Mouse (Mus musculus) liver, embryonic 18 days (tissue): Measurements from ENCODE around the gene Cdk5. TPM values are rescaled to one million over a fixed set of nuclear protein-coding genes. Genes with fewer than 3 reads are reported as not detected.

ENCODE experiments used
- polyA plus RNA-seq: library from polyadenylated mRNA; depleted of rRNA; stranded (reverse); fragments of >200 nt; gene quantifications from 2 replicates; pipeline ENCODE4 v1.2.3, GENCODE M21; 2012; rRNA removed

The Cdk5 gene
- polyA plus RNA-seq, result 18.9 and 21.8 TPM in 2 replicates

GRCm38 (mm10) chr5:24423129-24424003 lies at the start of gene Cdk5, which contains the start of gene Slc4a2:
TSS of gene Cdk5 (minus strand) at chr5:24423530.
TSS of gene Slc4a2 (plus strand) at chr5:24423837.

GRCm38 (mm10) chr5:24452030-24452690 lies 28.8 kb upstream of the Cdk5 start, which contains the start of gene Agap3:
TSS of gene Agap3 (plus strand) at chr5:24452177.

GRCm38 (mm10) chr5:24447624-24448298 lies 24.4 kb upstream of the Cdk5 start, which contains the start of gene Tmub1:
TSS of gene Tmub1 (minus strand) at chr5:24447854.

GRCm38 (mm10) chr5:24444746-24445427 lies 21.6 kb upstream of the Cdk5 start, which contains the start of gene Fastk:
TSS of gene Fastk (minus strand) at chr5:24445287.

GRCm38 (mm10) chr5:24413042-24413693 lies 10.2 kb downstream of the Cdk5 start, which contains the start of gene Asic3:
TSS of gene Asic3 (plus strand) at chr5:24413392.

GRCm38 (mm10) chr5:24393392-24393997 lies 29.8 kb downstream of the Cdk5 start, which contains the start of gene Abcb8:
TSS of gene Abcb8 (plus strand) at chr5:24393663.

GRCm38 (mm10) chr5:24391864-24392263 lies 31.5 kb downstream of the Cdk5 start, which contains the start of gene Atg9b:
TSS of gene Atg9b (minus strand) at chr5:24392143.

Other genes starting within 250 kb of the Cdk5 start
- gene Kcnh2, start 71.9 kb downstream of the Cdk5 start, polyA plus RNA-seq, result 0.70 and 0.86 TPM in 2 replicates
- gene Nos3, start 58.7 kb downstream of the Cdk5 start, polyA plus RNA-seq, result 2.1 and 2.6 TPM in 2 replicates
- 5.7 and 8.2 TPM in 2 replicates for gene Atg9b, start 31.4 kb downstream of the Cdk5 start, polyA plus RNA-seq
- 22.3 and 23.8 TPM in 2 replicates for gene Abcb8, start 29.9 kb downstream of the Cdk5 start, polyA plus RNA-seq
- 0.25 and 0.31 TPM in 2 replicates for gene Asic3, start 10.1 kb downstream of the Cdk5 start, polyA plus RNA-seq
- 14.2 and 14.9 TPM in 2 replicates for gene Slc4a2, start 307 bp upstream of the Cdk5 start, polyA plus RNA-seq
- gene Fastk, start 21.8 kb upstream of the Cdk5 start, polyA plus RNA-seq, result 68.3 and 84.0 TPM in 2 replicates
- gene Tmub1, start 24.3 kb upstream of the Cdk5 start, polyA plus RNA-seq, result 6.2 and 6.4 TPM in 2 replicates
- gene Agap3, start 28.6 kb upstream of the Cdk5 start, polyA plus RNA-seq, result 10.9 and 14.0 TPM in 2 replicates
- gene Gbx1, start 103.7 kb upstream of the Cdk5 start, polyA plus RNA-seq, result not detected in 2 replicates
- 0.07 and 0.14 TPM in 2 replicates for gene Asb10, start 117.4 kb upstream of the Cdk5 start, polyA plus RNA-seq
- gene 4931409K22Rik, start 133.3 kb upstream of the Cdk5 start, polyA plus RNA-seq, result 0.01 and 0.02 TPM in 2 replicates
- 19.8 and 20.2 TPM in 2 replicates for gene Abcf2, start 153.9 kb upstream of the Cdk5 start, polyA plus RNA-seq
- 7.7 and 8.8 TPM in 2 replicates for gene Chpf2, start 163.2 kb upstream of the Cdk5 start, polyA plus RNA-seq
- 1.1 and 1.4 TPM in 2 replicates for gene Smarcd3, start 200.9 kb upstream of the Cdk5 start, polyA plus RNA-seq